Mouse (Mus musculus): ENCODE data around the gene Olfr90.

The Olfr90 gene

DNA sequence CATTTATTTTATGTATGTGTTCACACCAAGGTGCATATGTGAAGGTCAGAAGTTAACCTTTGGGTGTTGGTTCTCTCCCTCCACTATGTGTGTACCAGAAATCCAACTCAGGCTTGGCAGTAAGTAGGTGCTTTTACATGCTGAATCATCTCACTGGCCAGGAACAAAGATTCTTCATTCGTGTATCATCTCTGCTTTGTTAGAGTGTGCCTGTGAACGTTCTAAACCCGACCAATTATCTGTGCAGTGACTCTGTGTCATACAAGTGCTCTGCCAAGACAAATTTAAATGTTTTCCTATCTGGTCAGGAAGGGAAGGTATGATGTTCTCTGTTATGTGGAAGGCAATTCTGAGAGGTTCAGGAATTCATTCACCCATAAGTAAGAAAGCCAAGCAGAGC, 26.9 kb downstream of the Olfr90 start:
- peak; percentile 67 for DNase-seq (ENCODE audit: low read depth)

DNA sequence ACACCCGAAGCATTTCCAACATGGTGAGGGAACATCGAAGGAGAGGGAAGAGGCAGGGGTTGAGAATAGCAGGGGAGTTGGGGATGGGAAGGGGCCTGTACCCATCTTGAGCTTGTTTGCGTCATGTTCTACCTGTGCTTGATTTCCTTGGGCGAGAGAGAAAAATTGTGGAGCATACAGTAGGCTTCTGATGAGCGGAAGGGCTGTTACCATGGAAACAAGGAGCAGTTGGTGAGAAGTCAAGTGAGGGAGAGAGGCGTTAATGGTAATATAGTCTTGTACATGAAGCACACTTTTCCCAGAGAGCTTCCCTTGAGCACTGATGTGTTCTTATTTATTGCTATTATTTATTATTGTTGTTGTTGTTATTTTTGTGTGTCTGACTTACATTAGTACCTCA, 31.3 kb downstream of the Olfr90 start:
- DNase-seq (ENCODE audit: low read depth): no peak

DNA sequence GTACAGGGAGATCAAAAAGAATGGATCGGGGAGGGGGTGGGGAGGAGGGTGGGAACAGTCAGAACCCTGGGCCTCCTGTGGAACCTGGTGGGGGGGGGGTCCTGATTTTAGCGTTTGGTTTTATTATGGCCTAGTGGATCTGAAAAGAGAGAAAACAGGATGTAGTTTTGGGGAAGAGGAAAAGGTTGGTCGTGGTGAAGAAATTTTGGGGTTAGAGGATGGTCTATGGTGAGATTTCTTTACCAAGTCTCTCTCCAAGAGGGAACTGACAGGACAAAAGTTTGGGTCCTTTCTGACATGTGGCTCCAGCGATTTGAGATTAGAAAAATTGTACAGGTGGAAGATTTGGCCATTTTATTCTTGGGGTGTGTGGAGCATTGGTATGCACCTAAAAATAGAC, 36.6 kb downstream of the Olfr90 start:
- no peak for DNase-seq (ENCODE audit: low read depth)

DNA sequence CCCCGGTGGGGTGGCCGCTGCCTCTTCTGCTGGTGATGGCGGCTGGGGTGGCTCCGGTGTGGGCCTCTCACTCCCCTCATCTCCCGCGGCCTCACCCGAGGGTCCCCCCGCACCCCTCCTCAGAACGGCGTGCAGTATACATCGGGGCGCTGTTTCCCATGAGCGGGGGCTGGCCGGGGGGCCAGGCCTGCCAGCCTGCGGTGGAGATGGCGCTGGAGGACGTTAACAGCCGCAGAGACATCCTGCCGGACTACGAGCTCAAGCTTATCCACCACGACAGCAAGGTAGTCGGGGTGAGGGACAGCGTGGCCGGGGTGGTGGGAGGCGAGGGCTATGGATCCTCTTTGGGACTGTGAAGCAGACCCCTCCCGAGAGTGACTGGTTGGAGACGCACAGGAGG, 37.4 kb downstream of the Olfr90 start:
- DNase-seq (ENCODE audit: low read depth): peak; percentile 46

DNA sequence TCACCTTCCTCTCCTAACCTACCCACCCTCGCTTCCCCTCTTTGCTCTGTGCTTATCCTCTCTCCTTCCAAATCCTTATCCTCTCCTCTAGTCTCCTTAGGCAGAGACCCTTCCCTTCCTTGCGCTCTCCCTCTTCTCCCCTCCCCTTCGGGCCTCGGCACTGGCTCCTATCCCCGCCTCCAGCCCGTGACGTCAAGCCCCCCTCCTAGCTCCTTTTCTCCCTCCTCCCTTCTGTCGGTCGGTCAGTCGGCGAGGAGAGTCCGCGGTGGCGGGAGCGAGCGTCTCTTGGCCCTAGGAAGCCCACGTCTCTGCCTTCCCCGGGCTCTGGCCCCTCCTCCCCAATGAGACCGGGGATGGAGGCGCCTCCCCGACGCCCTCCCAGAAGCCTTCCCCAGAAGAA, 37.9 kb downstream of the Olfr90 start:
- DNase-seq (ENCODE audit: low read depth): peak; percentile 93

DNA sequence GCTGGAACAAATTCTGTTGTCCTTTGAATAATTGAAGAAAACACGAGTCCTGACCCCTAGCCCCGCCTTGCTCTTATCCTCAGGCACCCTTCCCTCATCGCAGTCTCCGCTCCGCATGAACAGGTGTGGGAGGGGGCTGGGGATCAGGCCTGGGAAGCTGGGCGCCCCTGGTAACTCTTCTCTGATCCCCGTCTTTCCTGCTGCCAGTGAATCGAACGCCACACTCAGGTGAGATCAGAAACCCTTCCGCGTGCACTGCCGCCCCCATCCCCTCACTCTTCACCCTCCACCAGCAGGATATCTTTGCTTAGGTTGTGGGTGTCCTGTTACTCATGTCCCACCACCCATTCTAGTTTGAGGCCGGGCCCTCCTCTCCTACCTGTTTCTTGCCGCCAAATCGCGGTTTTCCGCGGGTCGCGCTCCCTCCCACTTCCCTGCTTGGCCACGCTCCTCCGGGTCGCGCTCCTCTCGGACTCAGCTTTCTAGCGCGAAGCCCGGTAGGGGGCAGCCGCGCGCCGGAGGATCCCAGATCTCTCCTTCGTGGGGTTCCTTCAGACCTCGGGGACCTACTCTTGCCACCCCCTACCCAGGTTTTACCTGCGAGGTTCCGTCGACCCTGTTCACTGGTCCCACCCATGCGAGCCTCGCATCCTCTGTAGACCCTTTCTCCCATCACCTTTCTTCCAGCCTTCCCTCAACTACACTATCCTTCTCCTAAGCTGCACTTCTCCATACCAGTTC, 38.6 kb downstream of the Olfr90 start:
- DNase-seq (ENCODE audit: low read depth): peak; percentile 86

DNA sequence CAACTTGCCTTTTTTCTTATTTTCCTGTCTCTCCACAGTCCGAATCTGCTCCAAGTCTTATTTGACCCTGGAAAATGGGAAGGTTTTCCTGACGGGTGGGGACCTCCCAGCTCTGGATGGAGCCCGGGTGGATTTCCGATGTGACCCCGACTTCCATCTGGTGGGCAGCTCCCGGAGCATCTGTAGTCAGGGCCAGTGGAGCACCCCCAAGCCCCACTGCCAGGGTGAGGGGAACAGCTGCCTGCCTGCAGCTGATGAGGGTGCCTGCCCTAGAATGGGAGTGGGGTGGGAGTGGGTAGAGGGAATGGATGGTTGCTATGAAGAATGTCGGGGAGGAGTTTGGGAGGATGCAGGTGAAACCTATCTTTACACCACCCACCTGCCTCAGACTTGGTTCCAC, 39.9 kb downstream of the Olfr90 start:
- DNase-seq (ENCODE audit: low read depth): no peak

DNA sequence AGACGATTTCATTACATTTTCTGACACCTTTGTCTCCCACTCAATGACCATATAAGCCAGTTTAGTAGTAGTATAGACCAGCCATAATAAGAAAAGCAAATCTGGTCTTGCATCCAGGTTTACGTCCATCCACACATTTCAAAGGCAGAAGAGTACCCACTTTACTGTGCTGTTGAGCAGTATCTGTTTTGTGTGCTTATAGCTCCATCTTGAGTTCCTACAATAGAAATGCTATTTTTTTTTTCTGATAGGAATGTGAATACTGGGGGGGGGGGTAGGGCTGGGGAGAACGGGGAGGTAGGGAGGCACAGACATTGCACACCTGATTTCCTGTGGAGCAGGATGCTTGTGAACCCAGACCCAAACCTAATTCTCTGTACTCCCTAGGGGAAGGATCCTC, 40.3 kb downstream of the Olfr90 start:
- peak; percentile 73 for DNase-seq (ENCODE audit: low read depth)

DNA sequence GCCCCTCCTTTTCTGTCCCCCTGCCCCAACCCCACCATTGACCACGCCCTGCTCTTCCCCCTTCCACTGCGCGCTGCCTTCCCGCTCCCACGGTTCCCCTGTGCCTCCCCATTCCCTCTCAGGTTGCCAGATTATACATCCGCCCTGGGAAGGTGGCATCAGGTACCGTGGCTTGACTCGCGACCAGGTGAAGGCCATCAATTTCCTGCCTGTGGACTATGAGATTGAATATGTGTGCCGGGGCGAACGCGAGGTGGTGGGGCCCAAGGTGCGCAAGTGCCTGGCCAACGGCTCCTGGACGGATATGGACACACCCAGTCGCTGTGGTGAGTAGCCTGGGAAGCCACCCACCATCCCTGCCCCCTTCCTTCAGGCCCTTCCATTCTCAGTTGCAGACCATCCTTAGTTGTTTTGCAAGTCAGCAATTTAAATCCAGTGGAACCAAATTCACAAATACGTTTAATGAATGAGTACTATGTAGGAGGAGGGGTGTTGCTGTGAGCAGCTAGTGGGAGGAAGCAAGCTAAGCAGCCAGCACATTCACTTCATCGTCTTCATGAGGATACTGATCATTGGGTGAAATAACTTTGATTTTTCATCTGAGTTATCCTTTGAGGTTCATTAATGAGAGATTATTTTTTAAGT, 40.8 kb downstream of the Olfr90 start:
- DNase-seq (ENCODE audit: low read depth): no peak

DNA sequence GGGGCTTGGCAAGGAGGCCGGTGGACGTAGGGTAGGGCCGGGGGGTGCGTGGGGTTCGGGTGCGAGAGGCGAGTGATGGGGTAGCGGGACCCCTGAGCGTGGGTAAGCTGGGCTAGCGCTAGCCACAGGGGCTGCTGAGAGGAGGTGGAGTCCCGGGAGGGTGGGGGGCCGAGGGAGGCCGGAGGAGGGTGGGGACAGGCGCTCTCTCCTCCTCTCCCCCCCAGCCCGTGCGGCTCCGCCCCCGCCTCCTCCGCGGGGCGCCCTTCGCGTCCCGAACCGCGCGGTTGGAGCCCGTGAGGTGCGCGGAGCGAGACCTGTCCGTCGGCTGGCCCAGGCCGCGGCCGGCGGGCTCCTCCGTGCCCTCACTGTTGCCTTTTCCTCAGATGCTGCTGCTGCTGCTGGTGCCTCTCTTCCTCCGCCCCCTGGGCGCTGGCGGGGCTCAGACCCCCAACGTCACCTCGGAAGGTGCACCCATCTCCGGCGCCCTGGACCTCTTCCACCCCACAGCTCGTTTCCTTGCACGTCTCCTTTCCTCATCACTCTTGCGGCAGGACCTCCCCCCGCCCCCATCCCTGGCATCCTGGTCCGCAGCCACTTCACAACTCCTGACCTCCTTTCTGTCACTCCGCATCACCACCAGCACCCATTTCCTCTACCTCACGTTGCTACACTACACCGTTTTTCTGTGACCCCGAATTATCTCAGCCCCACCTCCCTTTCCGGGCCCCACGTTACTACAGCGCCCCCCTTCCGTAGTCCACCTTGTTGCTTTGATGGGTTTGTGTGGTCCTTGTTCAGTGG, 41.8 kb downstream of the Olfr90 start:
- DNase-seq (ENCODE audit: low read depth): peak; percentile 83

DNA sequence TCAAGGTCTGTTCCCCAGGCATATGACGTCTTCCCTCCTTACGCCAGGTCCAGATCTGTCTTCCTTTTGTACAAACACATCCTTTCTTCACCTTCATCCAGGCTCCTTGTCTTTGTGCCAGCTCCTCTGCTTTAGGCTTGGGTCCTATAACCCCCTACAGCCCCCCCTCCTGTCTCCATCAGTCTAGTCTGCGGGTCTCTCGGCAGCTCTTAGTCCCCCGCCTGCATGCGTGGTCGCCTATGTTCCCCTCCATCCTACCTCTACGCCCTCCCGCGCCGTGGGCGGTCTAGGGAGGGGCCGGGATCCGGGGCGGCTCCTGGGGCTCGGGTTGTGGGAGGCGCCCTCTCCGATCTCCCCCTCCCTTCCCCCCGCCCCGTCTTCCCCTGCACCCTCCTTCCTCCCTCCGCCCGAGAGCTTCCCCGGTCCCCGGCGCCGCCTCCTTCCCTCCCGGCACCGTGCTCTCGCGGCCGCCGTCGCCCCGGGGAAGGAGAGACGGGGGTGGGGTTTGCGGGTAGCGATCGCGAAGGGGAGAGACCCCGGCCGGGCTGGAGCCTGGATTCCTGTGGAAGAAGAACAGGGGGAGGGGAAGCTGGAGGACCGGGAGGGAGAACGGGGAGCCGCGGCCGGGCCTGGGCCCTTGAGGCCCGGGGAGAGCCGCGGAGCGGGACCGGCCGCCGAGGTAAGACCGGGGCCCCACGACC, 42.5 kb downstream of the Olfr90 start, which contains the start of gene Gabbr1:
Gabbr1 (plus strand) TSS at position 356 of the 701 bp plus-strand sequence.
- DNase-seq (ENCODE audit: low read depth): peak; percentile 95

DNA sequence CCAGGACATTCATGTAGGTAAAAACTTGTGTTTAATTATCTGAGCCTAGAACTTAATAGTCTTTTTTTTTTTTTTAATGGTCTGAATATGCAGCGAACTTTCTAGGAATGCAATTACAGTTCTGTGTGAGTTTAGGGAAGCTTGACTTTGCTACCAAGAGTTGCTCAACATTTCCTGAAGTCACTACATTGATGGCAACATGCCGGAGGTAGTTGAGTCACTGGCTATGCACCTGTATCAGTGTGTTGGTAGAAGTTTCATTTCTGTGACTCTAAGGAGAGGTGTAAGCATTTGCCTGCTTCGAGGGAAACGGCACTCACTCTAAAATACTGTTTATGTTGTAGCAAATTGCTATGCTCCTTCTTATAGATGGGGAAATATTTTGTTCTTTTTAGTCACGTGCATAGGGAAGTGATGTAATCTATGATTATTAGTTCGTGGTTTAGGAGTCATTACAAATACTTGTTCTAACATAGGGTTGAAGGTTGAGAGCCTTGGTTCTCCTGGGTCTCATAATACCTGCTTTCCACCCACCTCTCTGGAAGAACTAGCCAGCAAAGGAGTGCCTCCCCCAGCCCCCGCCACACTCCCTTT, 43.6 kb downstream of the Olfr90 start:
- peak; percentile 18 for DNase-seq (ENCODE audit: low read depth)

DNA sequence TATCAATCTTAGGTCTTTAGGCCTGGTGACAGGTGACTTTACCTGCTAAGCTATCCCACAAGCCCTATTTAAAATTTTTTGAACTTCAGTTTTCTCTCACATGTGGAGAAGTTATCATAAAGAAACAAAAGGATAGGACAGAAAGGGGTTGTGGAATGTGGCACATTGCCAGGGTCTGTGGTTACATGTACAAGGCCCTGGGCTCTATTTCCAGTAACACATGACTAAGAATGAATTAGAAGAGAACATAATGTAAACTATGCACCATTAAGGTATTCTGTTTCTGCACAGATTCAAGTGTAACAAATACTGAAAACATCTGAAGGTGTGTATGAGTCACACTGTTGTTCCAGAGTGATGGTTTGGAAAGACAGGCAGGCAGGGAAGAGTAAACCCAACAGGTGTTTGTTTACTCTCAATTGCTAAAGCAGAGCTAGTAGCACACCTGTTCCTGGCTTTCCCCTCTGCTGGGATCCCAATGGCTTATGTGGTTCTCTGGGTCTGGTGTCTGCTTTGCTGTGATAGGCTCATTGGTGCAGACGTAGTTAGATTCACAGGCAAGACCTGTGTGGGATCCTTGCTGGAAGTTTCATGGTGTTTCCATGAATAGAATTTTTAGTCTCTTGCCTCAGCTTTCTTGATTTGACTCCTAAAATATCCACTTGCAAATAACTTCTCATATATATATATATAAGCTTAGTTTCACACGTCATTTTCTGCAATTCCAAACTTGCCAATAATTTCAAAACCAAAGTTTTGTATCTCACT, 49.0 kb downstream of the Olfr90 start:
- DNase-seq (ENCODE audit: low read depth): peak; percentile 37
